Mouse (Mus musculus) mature B cell (primary cell): Measurements from ENCODE around the gene Sema6d.

Experiments
- in situ Hi-C: fragments of 300-500 bp; cut with MboI; formaldehyde crosslinking; loops from 2 replicates; pipeline ENCODE4 v1.14.3; 2019

Gene Sema6d

DNA sequence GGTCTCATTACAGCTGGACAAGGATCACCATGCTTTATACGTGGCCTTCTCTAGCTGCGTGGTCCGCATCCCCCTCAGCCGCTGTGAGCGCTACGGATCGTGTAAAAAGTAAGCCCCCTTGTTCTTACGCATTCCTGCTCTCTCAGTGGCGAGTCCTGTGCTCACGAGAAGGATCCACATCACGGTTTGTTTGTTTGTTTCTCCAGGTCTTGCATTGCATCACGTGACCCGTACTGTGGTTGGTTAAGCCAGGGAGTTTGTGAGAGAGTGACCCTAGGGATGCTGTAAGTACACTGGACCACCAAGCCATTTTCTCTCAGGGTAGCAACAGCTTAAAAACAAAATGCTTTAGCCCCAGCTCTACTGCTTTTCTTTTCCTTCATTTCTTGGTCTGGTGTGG lies 569.8 kb downstream of the Sema6d start:
- in situ Hi-C loops: no loop called here

DNA sequence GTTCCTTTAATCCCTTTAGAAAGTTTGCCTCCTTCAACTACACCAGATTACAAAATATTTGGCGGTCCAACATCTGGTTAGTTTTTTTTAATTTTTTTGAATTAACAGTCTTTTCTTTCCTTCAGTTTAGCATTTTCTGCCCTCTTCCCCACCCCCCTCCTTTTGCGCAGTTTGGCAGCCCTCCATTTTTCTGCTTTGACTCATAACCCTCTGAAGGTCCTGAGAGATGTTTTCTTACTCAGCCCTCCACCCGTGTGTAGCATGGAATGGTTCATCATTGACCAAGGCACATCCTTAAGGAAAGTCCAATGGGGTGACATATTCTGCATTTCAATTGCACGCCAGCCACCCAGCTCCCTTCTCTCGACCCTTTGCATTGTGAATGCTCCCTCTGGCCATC lies 570.9 kb downstream of the Sema6d start:
- in situ Hi-C loops: no loop called here

DNA sequence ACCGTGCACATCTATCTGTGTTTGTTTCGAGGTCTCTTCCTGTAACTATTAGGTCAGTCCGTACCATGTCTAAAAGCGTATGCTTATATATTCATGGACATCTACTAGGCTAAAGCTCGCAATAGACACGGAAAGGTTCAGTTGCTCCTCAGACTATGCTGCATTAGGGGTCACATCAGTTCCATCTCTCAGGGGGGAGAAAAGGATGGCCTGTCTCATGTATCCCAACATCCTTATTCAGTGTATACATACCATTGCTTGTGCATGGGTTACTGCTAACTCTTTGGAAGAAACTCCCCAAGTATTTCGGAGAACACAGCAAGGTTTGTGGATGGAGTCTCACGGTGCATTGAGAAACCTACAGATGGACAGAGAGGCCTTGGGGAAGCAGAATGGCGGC lies 571.5 kb downstream of the Sema6d start:
- in situ Hi-C loops: no loop called here

DNA sequence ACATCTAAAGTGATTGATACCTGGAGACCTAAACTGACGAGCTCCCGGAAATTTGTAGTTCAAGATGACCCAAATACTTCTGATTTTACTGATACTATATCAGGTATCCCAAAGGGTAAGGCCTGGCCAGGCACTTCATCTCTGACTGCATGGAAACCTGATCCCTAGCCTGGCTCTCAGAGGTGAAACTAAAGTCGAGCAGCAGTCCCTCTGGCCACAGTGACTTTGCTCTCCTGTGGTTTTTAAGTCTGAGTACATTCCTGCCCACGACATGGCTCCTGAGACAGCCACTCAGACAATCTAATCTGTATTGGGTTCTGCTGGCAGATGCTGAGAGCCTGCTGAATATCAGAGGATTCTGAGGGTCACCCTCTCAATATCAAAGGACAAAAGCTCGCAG lies 572.5 kb downstream of the Sema6d start:
- in situ Hi-C loops: no loop called here

DNA sequence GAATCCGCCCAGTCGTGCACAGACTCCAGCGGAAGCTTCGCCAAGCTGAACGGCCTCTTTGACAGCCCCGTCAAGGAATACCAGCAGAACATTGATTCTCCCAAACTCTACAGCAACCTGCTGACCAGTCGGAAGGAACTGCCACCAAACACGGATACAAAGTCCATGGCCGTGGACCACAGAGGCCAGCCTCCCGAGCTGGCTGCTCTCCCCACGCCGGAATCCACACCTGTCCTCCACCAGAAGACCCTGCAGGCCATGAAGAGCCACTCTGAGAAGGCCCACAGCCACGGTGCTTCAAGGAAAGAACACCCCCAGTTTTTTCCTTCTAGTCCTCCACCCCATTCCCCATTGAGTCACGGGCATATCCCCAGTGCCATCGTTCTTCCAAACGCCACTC lies 574.4 kb downstream of the Sema6d start:
- in situ Hi-C loops: no loop called here

DNA sequence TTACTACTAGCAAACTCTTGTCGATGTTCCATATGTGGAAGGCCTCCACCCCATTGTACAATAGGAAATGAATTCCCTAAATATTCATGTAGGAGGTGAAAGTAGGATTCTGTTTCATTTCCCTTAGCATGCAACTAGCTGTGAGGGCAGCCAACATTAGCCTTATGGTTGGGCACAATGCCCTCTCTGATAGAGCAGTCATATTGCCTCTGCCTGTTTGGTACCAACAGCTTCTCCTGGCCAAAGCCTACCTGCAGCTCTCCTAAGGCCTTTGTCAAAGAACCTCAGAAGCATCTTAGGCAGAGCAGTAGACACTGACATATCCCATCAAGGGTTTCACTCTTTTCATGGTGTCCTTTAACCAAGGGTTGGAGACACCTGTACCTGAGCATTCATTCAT lies 578.7 kb downstream of the Sema6d start:
- in situ Hi-C loops: no loop called here

DNA sequence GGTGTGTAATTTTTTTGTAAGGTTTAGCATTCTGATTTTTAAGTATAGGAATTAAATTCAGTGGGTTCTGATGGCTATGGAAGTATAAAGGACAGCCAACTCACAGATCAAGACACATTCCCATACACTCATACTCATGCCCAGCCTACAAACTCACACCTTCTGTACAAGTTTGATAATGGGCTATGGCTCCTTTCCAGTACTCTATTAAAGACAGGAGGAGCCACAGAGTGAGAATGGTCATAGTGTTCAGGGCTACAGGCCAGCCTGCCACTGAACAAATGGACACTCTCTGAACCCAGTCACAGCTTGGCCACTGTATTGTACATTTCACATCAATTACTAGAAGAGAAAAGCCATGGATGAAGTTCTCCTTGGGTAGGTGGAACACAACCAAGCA lies 583.3 kb downstream of the Sema6d start:
- in situ Hi-C loops: no loop called here

DNA sequence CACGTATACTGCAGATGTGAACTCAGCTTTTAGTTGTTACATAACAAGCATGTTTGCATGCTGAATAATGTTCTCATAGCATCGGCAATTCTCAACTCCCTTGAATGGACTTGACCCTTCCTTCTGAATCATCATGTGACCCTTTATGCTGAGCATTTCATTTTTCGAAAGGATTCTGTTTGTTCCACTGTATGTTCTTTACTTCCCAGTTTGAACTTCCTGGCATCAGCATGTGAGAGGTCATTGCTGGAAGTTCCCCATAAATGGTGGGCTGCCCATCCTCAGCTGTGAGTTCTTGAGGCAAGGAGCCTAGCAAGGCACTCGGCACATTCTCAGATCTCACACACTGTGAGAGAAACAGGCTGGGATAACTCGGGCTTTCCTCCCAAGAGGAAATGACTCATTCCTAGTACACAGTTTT lies 594.7 kb downstream of the Sema6d start:
- in situ Hi-C loops: no loop called here

DNA sequence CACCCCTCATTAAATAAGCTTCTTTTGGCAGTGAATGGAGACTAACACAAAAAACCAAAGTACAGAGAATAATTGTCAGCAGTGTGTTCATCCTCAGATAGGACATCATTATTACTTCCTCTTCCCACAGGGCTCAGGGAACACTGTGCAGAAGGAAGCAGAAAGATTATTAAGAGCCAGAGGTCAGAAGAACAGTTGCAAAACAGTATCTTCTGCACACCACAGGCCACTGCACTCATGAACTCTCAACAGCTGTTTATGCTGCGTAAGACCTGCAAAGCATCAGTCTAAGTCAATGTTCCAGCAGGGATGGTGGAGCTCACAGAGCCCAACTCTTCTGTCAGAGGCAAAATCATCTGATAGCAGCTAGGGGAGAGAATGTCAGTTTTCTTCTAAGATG lies 600.6 kb downstream of the Sema6d start:
- in situ Hi-C loops: no loop called here

DNA sequence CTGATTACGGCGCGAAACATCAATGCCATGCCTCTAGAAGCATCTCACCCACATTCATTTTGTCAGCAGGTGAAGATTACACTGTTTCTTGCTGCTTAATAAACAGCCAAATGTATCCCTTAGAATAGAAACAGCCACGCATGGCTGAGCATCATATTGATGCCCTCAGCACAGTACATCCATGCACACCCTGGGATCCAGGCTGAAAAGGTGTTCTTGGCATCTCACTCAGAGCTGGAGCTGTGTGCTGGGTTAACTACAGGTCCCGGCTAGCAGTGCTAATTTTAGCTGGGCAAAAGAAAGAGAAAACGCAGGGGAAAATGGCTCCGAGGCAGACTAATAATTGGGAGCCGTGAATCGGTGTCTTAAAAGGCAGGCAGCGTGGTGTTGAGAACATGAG lies 612.9 kb downstream of the Sema6d start:
- in situ Hi-C loops: no loop called here

DNA sequence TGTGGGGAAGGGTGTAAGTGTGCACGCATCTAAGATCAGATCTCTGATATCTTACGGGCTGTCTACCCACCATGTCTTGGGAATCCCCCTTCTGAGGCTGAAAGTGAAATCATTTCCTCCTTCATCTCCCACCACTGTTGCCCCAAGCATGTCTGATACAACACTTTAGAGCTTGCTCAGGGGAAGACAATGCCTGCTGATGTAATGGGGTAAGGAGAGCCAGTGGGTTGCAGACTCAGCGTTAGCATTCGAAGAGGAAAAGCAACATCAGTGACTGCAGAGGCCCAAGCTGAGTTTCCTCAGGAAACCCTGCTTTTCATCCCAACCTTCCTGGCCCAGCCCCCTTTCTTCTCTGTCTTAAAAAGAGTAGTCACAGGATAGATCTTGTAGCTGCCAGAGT lies 615.2 kb downstream of the Sema6d start:
- in situ Hi-C loops: no loop called here

DNA sequence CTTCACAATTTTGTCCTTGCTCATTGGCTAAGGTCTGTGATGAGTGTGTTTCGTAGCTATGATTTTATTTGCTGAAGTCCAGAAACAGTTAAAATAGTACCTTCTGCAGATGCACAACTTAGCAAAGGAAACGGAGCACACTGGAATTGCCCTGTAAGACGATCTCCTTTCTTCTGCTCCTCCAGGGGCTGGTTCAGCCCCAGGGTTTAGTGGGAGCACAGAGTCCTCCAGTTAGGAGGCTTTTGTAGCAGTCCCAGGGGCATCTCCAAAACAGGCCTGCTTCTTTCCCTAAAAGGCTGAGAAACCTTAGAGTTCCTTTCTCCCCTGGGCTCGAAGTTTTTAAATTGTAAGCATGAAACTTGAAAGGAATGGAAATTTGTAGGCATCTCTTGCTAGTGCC lies 616.0 kb downstream of the Sema6d start:
- in situ Hi-C loops: no loop called here

DNA sequence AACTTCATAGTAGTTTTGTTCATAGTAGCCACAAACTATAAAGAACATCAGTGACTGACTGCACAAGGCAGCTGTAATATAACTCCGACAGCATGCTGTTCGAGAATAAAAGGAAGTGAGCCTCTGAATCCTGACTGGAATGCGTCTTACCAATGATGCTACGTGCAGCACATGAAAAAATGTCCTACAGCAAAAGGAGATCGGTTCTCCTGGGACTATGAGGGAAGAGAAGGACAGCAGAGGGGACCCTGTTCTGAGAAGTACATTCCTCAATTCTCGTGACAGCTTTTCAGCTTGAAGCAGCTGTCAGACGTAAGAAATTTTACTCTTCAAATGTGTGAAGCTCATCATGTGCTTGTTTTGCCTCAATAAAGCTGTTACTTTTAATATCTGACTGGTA lies 617.1 kb downstream of the Sema6d start:
- in situ Hi-C loops: no loop called here
